Mouse (Mus musculus): ENCODE measurements around the gene Ccdc73.

DNA sequence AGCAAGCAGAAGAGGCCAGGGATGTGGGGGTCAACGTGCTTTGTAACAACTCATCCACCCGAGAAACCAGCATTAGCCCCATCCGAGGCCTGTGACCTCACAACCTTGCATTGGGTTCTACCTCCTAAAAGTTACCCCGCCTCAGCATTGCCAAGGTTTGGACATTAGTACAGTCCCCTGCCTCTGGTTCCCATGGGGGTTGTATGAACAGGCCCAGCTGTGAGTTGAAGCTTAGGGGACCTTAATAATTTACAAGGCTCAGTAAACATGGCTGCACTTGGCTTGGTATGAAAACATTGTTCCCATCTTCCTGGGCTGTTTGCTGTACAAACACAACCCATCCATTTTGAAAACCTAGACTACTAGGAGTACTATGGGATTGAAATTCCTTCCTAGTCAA lies 156.2 kb downstream of the Ccdc73 start:
- no peak for TF ChIP-seq EP300 (IDR thresholded peaks at IDR 0.05; ENCODE audit: low read depth)
- TF ChIP-seq CTCF (IDR thresholded peaks at IDR 0.05; ENCODE audit: low read depth) = no peak

All from heart, postnatal 0 days (tissue).